Mouse (Mus musculus): ENCODE results near the gene Ntng1.

- TF ChIP-seq CTCF (IDR thresholded peaks at IDR 0.05; ENCODE audit: control insufficient read depth, insufficient read depth, insufficient replicate concordance, low read depth, low read length) (peak; percentile 30; the same call in 1 of the 2 replicates), POLR2A (IDR thresholded peaks at IDR 0.05; ENCODE audit: control insufficient read depth, low read depth, low read length) (no peak)
These were observed 361.4 kb downstream of the Ntng1 start for GRCm38 (mm10) chr3:109782289-109782951.

Measured in testis, adult 2 months (tissue).